Mouse (Mus musculus) cerebellum, postnatal 4 days (tissue): ENCODE measurements around the gene Wnt1.

Source experiments
- DNase-seq, 2 experiments: peaks; one replicate each; pipeline ENCODE4 v3.0.0; 2022; ENCODE audit warnings: low spot score in 2 of 2, mixed read lengths in 1 of 2

The Wnt1 gene

GRCm38 (mm10) chr15:98837006-98837742, 47.5 kb downstream of the Wnt1 start:
- DNase-seq: no peak

GRCm38 (mm10) chr15:98837743-98838103, 48.1 kb downstream of the Wnt1 start:
- no peak for DNase-seq

GRCm38 (mm10) chr15:98839161-98839560, 49.5 kb downstream of the Wnt1 start:
- DNase-seq: no peak

GRCm38 (mm10) chr15:98839671-98840585, 50.3 kb downstream of the Wnt1 start:
- no peak for DNase-seq
